In the genomic region with DNA sequence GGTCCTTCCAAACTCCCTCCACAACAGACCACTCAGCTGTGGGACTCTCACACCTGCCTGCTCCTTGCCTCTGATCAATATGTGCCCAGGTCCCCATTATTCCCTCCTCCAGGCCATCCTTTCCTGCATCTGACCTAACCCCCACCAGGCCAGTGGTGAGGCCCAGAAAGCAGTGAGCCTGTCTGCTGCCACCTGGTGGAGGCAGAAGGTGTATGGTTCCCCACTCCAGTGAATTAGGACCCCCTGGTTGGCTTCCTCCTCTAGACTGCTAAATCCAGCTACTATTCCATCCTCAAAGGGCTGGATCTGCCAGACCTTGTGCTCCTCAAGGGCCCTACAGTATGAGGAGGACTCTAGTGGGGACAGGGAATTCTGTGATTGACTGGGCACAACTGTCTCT, we compare ENCODE assay signal across 8 mouse cellular contexts.
DNase-seq lines count a peak whose midpoint lies in the region; ATAC-seq lines count a peak whose summit lies in the region.

No protein-coding gene starts in this region.

- no peak overlapping the region for H3K4me3 ChIP-seq in heart, embryonic 12.5 days

- H3K27me3 ChIP-seq in heart, embryonic 12.5 days (replicated peaks), result no peaks in the 10 kb centered on the region

- H3K36me3 ChIP-seq in heart, embryonic 12.5 days, result 0 out of 2 replicates have a peak, but pooled peaks cover 3% of the 10 kb centered on the region

- peaks cover 15% of the 10 kb centered on the region for H3K4me1 ChIP-seq in heart, embryonic 12.5 days (replicated peaks)

- H3K27ac ChIP-seq in heart, embryonic 12.5 days (ENCODE audit: poor library complexity, severe bottlenecking), result no peak overlapping the region

- H3K9ac ChIP-seq in heart, embryonic 12.5 days, result no peak overlapping the region

- no peaks in the 10 kb centered on the region for H3K9me3 ChIP-seq in heart, embryonic 12.5 days (replicated peaks)

- DNase-seq in heart, adult 18-20 months, result peak; percentile 34 to 67
- DNase-seq in ES-CJ7 (ENCODE audit: low read depth, low spot score), result peak; percentile 55
- DNase-seq in cerebellum, postnatal 14 days, result peak; percentile 81 to 84
- peak; percentile 69 for DNase-seq in gastrocnemius, postnatal 10 days
- peak; percentile 83 to 85 for DNase-seq in kidney, postnatal 4 days
- peak; percentile 82 for DNase-seq in testis, postnatal 10 days (ENCODE audit: low spot score)

- ATAC-seq in heart, embryonic 12.5 days (ENCODE audit: insufficient number of reproducible peaks, low FRiP score), result no peak; the same call in 1 of the 2 replicates
- peak; percentile 70 for ATAC-seq in megakaryocyte-erythroid progenitor cell, adult 5-6 weeks (replicated peaks; ENCODE audit: low FRiP score, low TSS enrichment, poor library complexity, severe bottlenecking)

- H3K4me2 ChIP-seq in heart, embryonic 12.5 days, result no peak overlapping the region
